Comparison of ENCODE assay signal across 8 mouse cellular contexts in the genomic region with DNA sequence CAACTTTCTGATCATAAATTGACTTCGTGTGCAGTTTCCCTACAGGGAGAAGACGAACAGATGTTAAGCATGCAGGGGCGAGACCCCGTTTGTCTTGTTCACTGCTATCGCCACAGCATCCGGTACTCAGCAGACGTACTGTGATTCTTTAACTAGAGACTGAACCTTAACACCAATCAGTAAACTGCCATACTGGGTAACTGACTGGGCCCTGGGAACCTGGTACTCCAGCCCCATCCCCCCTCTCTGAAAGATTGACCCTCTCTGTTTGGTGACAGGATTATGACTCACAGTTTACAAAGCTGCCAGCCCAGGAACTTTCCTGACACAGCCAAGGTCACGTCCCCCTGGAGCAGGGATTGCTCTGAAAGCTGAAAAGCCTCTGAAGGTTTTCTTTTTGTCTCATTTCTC. TPM values are rescaled to one million over a fixed set of nuclear protein-coding genes. Genes with fewer than 3 reads are reported as not detected.
DNase-seq lines count a peak whose midpoint lies in the region; ATAC-seq and TF ChIP-seq lines count a peak whose summit lies in the region.

No protein-coding gene starts in this region.

- peak overlapping the region; percentile 43; the same call in 1 of the 2 replicates for H3K9ac ChIP-seq in lung, postnatal 0 days (replicated peaks; ENCODE audit: low read depth)

- peak overlapping the region; percentile 12 for H3K4me3 ChIP-seq in C2C12 (ENCODE audit: insufficient read depth, poor library complexity, severe bottlenecking)
- peak overlapping the region; percentile 28 for H3K4me3 ChIP-seq in lung, postnatal 0 days (ENCODE audit: low read depth, low read length)
- no peak overlapping the region for H3K4me3 ChIP-seq in cerebellum, adult 2 months (replicated peaks; ENCODE audit: insufficient read depth, low read depth, low read length)

- no peak for TF ChIP-seq POLR2A in cerebellum, adult 2 months (IDR thresholded peaks at IDR 0.05; ENCODE audit: borderline replicate concordance, insufficient read depth, low read length)

- no peak for TF ChIP-seq EP300 in lung, postnatal 0 days (IDR thresholded peaks at IDR 0.05)

- H3K79me3 ChIP-seq in C2C12 (ENCODE audit: low read depth), result no peaks in the 10 kb centered on the region

- H3ac ChIP-seq in C2C12 (ENCODE audit: control insufficient read depth, insufficient read length, low read depth), result no peak overlapping the region

- ATAC-seq in lung, postnatal 0 days, result peak; percentile 70

- H3K79me2 ChIP-seq in C2C12 (ENCODE audit: control insufficient read depth, insufficient read depth), result no peaks in the 10 kb centered on the region

- H3K4me1 ChIP-seq in lung, postnatal 0 days (ENCODE audit: insufficient read depth, low read depth, low read length), result no peaks in the 10 kb centered on the region
- H3K4me1 ChIP-seq in cerebellum, adult 2 months (ENCODE audit: control insufficient read depth, insufficient read depth, low read length), result no peaks in the 10 kb centered on the region

- WGBS in lung, postnatal 0 days, result 4% methylated on average over 8 of the region's 8 CpGs
- WGBS in cerebellum, adult 2 months, result 23% methylated on average over 8 of the region's 8 CpGs

- H3K4me2 ChIP-seq in lung, postnatal 0 days (replicated peaks; ENCODE audit: low read depth, low read length), result peak overlapping the region; percentile 53

- H3K27me3 ChIP-seq in C2C12 (ENCODE audit: control insufficient read depth, insufficient read depth, insufficient read length), result no peaks in the 10 kb centered on the region
- H3K27me3 ChIP-seq in lung, postnatal 0 days (replicated peaks; ENCODE audit: insufficient read depth, low read length), result no peaks in the 10 kb centered on the region
- H3K27me3 ChIP-seq in splenic B cell, adult 2 months (ENCODE audit: control insufficient read depth, insufficient read depth, low read length, poor library complexity, severe bottlenecking), result peaks cover 2% of the 10 kb centered on the region; the same call in 1 of the 2 replicates
- H3K27me3 ChIP-seq in cerebellum, adult 2 months (ENCODE audit: control insufficient read depth, insufficient read depth, low read length), result no peaks in the 10 kb centered on the region

- H3K27ac ChIP-seq in lung, postnatal 0 days (ENCODE audit: low read length), result no peak overlapping the region
- no peak overlapping the region for H3K27ac ChIP-seq in cerebellum, adult 2 months (ENCODE audit: insufficient read depth, low read length)

- no peaks in the 10 kb centered on the region for H3K9me3 ChIP-seq in lung, postnatal 0 days (ENCODE audit: low read length)

- TF ChIP-seq CTCF in C2C12 (IDR thresholded peaks at IDR 0.05; ENCODE audit: control insufficient read depth, insufficient read depth, insufficient read length), result no peak
- TF ChIP-seq CTCF in lung, postnatal 0 days (IDR thresholded peaks at IDR 0.05), result no peak
- TF ChIP-seq CTCF in cerebellum, adult 2 months (IDR thresholded peaks at IDR 0.05; ENCODE audit: borderline replicate concordance, insufficient read depth, low read depth, low read length), result no peak

- DNase-seq in embryo, embryonic 11 days, result peak; percentile 82
- DNase-seq in heart, adult 9 months (ENCODE audit: low spot score in 2 of 2), result peak; percentile 56 to 76
- DNase-seq in kidney, adult 8-10 months, result peak; percentile 15 to 28
- DNase-seq in lung, postnatal 0 days (ENCODE audit: low spot score), result peak; percentile 57
- peak; percentile 1 for DNase-seq in splenic B cell, adult 2 months (ENCODE audit: low read depth, low spot score)
- DNase-seq in cerebellum, postnatal 4 days (ENCODE audit: low spot score in 2 of 2), result no peak
- DNase-seq in cerebellum, adult 2 months, result no peak

- H3K36me3 ChIP-seq in C2C12 (ENCODE audit: control insufficient read depth, insufficient read depth), result no peaks in the 10 kb centered on the region
- no peaks in the 10 kb centered on the region for H3K36me3 ChIP-seq in lung, postnatal 0 days (ENCODE audit: insufficient read depth, low read length)
- H3K36me3 ChIP-seq in splenic B cell, adult 2 months (ENCODE audit: control insufficient read depth, insufficient read depth, low read length, poor library complexity, severe bottlenecking), result no peaks in the 10 kb centered on the region

TF ChIP-seq in C2C12, 6 proteins besides CTCF, POLR2A, EP300 and RAD21:
- TF ChIP-seq MAX (IDR thresholded peaks at IDR 0.05) (no peak), FOSL1 (IDR thresholded peaks at IDR 0.05; ENCODE audit: insufficient read depth, low read length, poor library complexity, severe bottlenecking) (peak; percentile 94)
TF ChIP-seq in C2C12: peak in this region for 1.

RNA-seq across cellular contexts. Expression of gene Kcnv2, which starts 42.1 kb away (rescaled TPM):
- polyA plus RNA-seq in C2C12 (2012; fragmentation: generic; extraction: Trizol), result not detected
- 0.02 TPM in 1 of 2 replicates, not detected in the other for polyA plus RNA-seq in lung, postnatal 0 days (2015; fragmentation: Nextera tagmentation; extraction: Ambion mirVana)
- polyA plus RNA-seq in cerebellum, adult 2 months (2012; rRNA removed), result 0.21 TPM in 2 replicates

Comparison
In these comparisons a context has a peak if more than half of its experiments do, and no peak if none do; other contexts are left out.
1. DNase-seq: peak in embryo, embryonic 11 days (single experiment), heart, adult 9 months (2 of 2), kidney, adult 8-10 months (2 of 2), lung, postnatal 0 days (single experiment) and splenic B cell, adult 2 months (single experiment); none in cerebellum, postnatal 4 days (0 of 2) and cerebellum, adult 2 months (0 of 2).